Mouse (Mus musculus): ENCODE measurements around the gene Gpr3.

DNA sequence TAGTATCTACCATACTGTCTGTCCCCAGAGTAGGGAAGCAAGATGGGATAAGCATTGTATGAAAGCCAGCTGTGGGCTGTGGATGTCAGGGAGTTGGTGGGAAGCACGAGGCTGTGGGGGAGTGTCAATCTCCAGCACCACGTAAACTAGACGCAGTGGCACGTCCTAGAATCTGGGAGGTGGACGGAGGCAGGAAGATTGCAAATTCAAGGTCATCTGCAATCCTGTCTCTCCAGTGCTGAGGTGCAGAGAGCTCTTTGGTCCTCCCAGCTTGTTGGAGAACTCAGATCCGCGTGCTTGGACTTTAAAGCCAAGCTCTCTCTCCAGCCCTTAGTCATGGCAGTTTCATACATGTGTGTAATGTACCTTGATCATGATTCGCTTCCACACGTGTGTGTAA lies 45.6 kb downstream of the Gpr3 start:
- TF ChIP-seq EP300 (IDR thresholded peaks at IDR 0.05) (no peak), CTCF (IDR thresholded peaks at IDR 0.05) (no peak)
